Mouse (Mus musculus) c-Kit-positive CD71-positive TER-119-positive erythroid progenitor cells, embryonic 14.5 days (primary cell): ENCODE data around the gene Arl5b.

Source experiments
- DNase-seq: peaks from one replicate; pipeline ENCODE4 v3.0.0-alpha.2; 2013; ENCODE audit warnings: low spot score

Gene Arl5b

GRCm38 (mm10) chr2:15112741-15113140, 63.5 kb downstream of the Arl5b start:
- no peak for DNase-seq

- peak; percentile 62 for DNase-seq
Observed at GRCm38 (mm10) chr2:15121217-15121680, 72.1 kb downstream of the Arl5b start.
